Mouse (Mus musculus) forebrain, embryonic 13.5 days (tissue): ENCODE data around the gene Myo16. TPM values are rescaled to one million over a fixed set of nuclear protein-coding genes. Genes with fewer than 3 reads are reported as not detected.

Experiments used
- ATAC-seq: fragments of 200-750 bp; cut with Nextera tagmentation; 2 replicates; pipeline ENCODE4 v1.8.0; 2017
- H3K27ac ChIP-seq: fragments of 300-500 bp; sonication (generic); 2 replicates; pipeline ENCODE4 v1.5.1; 2015; ENCODE audit warnings: inconsistent platforms, mild to moderate bottlenecking, moderate library complexity
- H3K27me3 ChIP-seq: fragments of 300-500 bp; sonication (generic); 2 replicates; pipeline ENCODE4 v1.6.1; 2015; ENCODE audit warnings: mild to moderate bottlenecking, inconsistent platforms
- H3K36me3 ChIP-seq: fragments of 300-500 bp; sonication (generic); 2 replicates; pipeline ENCODE4 v1.6.1; 2015; ENCODE audit warnings: mild to moderate bottlenecking, inconsistent platforms; ENCODE audit not compliant: poor library complexity, severe bottlenecking
- H3K4me1 ChIP-seq: fragments of 300-500 bp; sonication (generic); 2 replicates; pipeline ENCODE4 v1.6.1; 2015; ENCODE audit warnings: inconsistent platforms
- H3K4me2 ChIP-seq: fragments of 300-500 bp; sonication (generic); 2 replicates; pipeline ENCODE4 v1.6.1; 2015; ENCODE audit warnings: inconsistent platforms, mild to moderate bottlenecking, moderate library complexity
- H3K4me3 ChIP-seq: fragments of 300-500 bp; sonication (generic); 2 replicates; pipeline ENCODE4 v1.5.1; 2015; ENCODE audit warnings: mild to moderate bottlenecking, inconsistent platforms
- H3K9ac ChIP-seq: fragments of 300-500 bp; sonication (generic); 2 replicates; pipeline ENCODE4 v1.6.1; 2015; ENCODE audit warnings: mild to moderate bottlenecking, inconsistent platforms
- H3K9me3 ChIP-seq: fragments of 300-500 bp; sonication (generic); replicated peaks from 2 replicates; pipeline ENCODE4 v1.6.1; 2016; ENCODE audit warnings: inconsistent platforms
- WGBS: fragments of 180-500 bp; shearing (Covaris S2); methylation state at CpG from one replicate; pipeline ENCODE4 v1.1.7; 2015; 5-methylcytosine and 5-hydroxymethylcytosine counted together
- polyA plus RNA-seq: library from polyadenylated mRNA; unstranded; fragments of >200 nt; fragmentation: Nextera tagmentation; extraction: Ambion mirVana; gene quantifications from 2 replicates; pipeline ENCODE4 v1.2.1, GENCODE M21; 2015

Gene Myo16
- 2.0 and 2.6 TPM in 2 replicates for polyA plus RNA-seq

GRCm38 (mm10) chr8:10153611-10154438 is at the start of gene Myo16:
Myo16 (plus strand) TSS chr8:10153911.
- H3K9me3 ChIP-seq: no peaks in the 10 kb centered on the region
- H3K4me3 ChIP-seq: peak within 1 kb of the TSS; percentile 63
- H3K4me2 ChIP-seq: peak within 1 kb of the TSS; percentile 76
- H3K4me1 ChIP-seq: peaks cover 21% of the 10 kb centered on the region
- H3K27ac ChIP-seq: no peak within 1 kb of the TSS
- H3K27me3 ChIP-seq: peaks cover 4% of the 10 kb centered on the region; the same call in 1 of the 2 replicates
- no peaks in the 10 kb centered on the region for H3K36me3 ChIP-seq
- peak within 1 kb of the TSS; percentile 76 for H3K9ac ChIP-seq
- WGBS: under 1% methylated on average over 59 of the region's 61 CpGs
- ATAC-seq: peak; percentile 93

GRCm38 (mm10) chr8:10108516-10109271 is 45.0 kb upstream of the Myo16 start:
- H3K4me1 ChIP-seq: no peaks in the 10 kb centered on the region
- WGBS: 93% methylated on average over 8 of the region's 8 CpGs
- ATAC-seq: no peak
- H3K4me3 ChIP-seq: no peak overlapping the region
- H3K4me2 ChIP-seq: no peak overlapping the region
- H3K9ac ChIP-seq: no peak overlapping the region
- H3K27me3 ChIP-seq: no peaks in the 10 kb centered on the region
- no peaks in the 10 kb centered on the region for H3K36me3 ChIP-seq
- no peak overlapping the region for H3K27ac ChIP-seq
- H3K9me3 ChIP-seq: no peaks in the 10 kb centered on the region

GRCm38 (mm10) chr8:10122749-10123148 is 31.0 kb upstream of the Myo16 start:
- Histone ChIP-seq H3K9me3 (no peaks in the 10 kb centered on the region), H3K27me3 (no peaks in the 10 kb centered on the region), H3K4me3 (no peak overlapping the region), H3K27ac (no peak overlapping the region), H3K36me3 (no peaks in the 10 kb centered on the region), H3K4me2 (no peak overlapping the region), H3K9ac (no peak overlapping the region), H3K4me1 (peaks cover 12% of the 10 kb centered on the region)
- no peak for ATAC-seq
- WGBS: 76% methylated on average over 5 of the region's 5 CpGs

- Histone ChIP-seq H3K4me1 (peaks cover 12% of the 10 kb centered on the region), H3K9ac (no peak overlapping the region), H3K4me2 (no peak overlapping the region), H3K9me3 (no peaks in the 10 kb centered on the region), H3K27me3 (no peaks in the 10 kb centered on the region), H3K27ac (no peak overlapping the region), H3K4me3 (no peak overlapping the region), H3K36me3 (no peaks in the 10 kb centered on the region)
- 65% methylated on average over 2 of the region's 2 CpGs for WGBS
- peak; percentile 45; the same call in 1 of the 2 replicates for ATAC-seq
Observed at GRCm38 (mm10) chr8:10123412-10123811, 30.3 kb upstream of the Myo16 start.

GRCm38 (mm10) chr8:10125684-10126083 is 28.0 kb upstream of the Myo16 start:
- no peak for ATAC-seq
- Histone ChIP-seq H3K27me3 (no peaks in the 10 kb centered on the region), H3K27ac (no peak overlapping the region), H3K36me3 (no peaks in the 10 kb centered on the region), H3K4me3 (no peak overlapping the region), H3K9ac (no peak overlapping the region), H3K4me1 (peaks cover 20% of the 10 kb centered on the region), H3K4me2 (no peak overlapping the region), H3K9me3 (no peaks in the 10 kb centered on the region)
- WGBS: 81% methylated on average over 4 of the region's 4 CpGs

- Histone ChIP-seq H3K9ac (no peak overlapping the region), H3K27ac (no peak overlapping the region), H3K4me2 (peak overlapping the region; percentile 27; the same call in 1 of the 2 replicates), H3K36me3 (no peaks in the 10 kb centered on the region), H3K4me1 (peaks cover 16% of the 10 kb centered on the region), H3K27me3 (no peaks in the 10 kb centered on the region), H3K9me3 (0 out of 2 replicates have a peak, but pooled peaks cover 6% of the 10 kb centered on the region), H3K4me3 (no peak overlapping the region)
- 20% methylated on average over 15 of the region's 15 CpGs for WGBS
- peak; percentile 92 for ATAC-seq
Observed at GRCm38 (mm10) chr8:10130513-10131414, 22.9 kb upstream of the Myo16 start.

- H3K4me3 ChIP-seq: no peak overlapping the region
- 0 out of 2 replicates have a peak, but pooled peaks cover 4% of the 10 kb centered on the region for H3K9me3 ChIP-seq
- no peaks in the 10 kb centered on the region for H3K4me1 ChIP-seq
- H3K27ac ChIP-seq: no peak overlapping the region
- 39% methylated on average over 8 of the region's 8 CpGs for WGBS
- H3K4me2 ChIP-seq: no peak overlapping the region
- ATAC-seq: no peak
- no peak overlapping the region for H3K9ac ChIP-seq
- H3K27me3 ChIP-seq: no peaks in the 10 kb centered on the region
- no peaks in the 10 kb centered on the region for H3K36me3 ChIP-seq
Observed at GRCm38 (mm10) chr8:10139536-10139935, 14.2 kb upstream of the Myo16 start.

- H3K4me3 ChIP-seq: no peak overlapping the region
- no peaks in the 10 kb centered on the region for H3K4me1 ChIP-seq
- H3K36me3 ChIP-seq: no peaks in the 10 kb centered on the region
- no peaks in the 10 kb centered on the region for H3K9me3 ChIP-seq
- no peak overlapping the region for H3K4me2 ChIP-seq
- ATAC-seq: no peak
- 93% methylated on average over 10 of the region's 10 CpGs for WGBS
- no peaks in the 10 kb centered on the region for H3K27me3 ChIP-seq
- no peak overlapping the region for H3K27ac ChIP-seq
- H3K9ac ChIP-seq: no peak overlapping the region
Observed at GRCm38 (mm10) chr8:10143961-10144360, 9.8 kb upstream of the Myo16 start.

GRCm38 (mm10) chr8:10151692-10152247 is 1.9 kb upstream of the Myo16 start:
- 77% methylated on average over 6 of the region's 6 CpGs for WGBS
- peaks cover 21% of the 10 kb centered on the region for H3K4me1 ChIP-seq
- H3K36me3 ChIP-seq: no peaks in the 10 kb centered on the region
- no peaks in the 10 kb centered on the region for H3K9me3 ChIP-seq
- H3K4me2 ChIP-seq: no peak overlapping the region
- H3K9ac ChIP-seq: no peak overlapping the region
- H3K27ac ChIP-seq: no peak overlapping the region
- H3K4me3 ChIP-seq: no peak overlapping the region
- no peak for ATAC-seq
- H3K27me3 ChIP-seq: peaks cover 4% of the 10 kb centered on the region; the same call in 1 of the 2 replicates

GRCm38 (mm10) chr8:10154439-10154745 is 681 bp downstream of the Myo16 start:
- Histone ChIP-seq H3K9me3 (no peaks in the 10 kb centered on the region), H3K27ac (no peak overlapping the region), H3K27me3 (peaks cover 4% of the 10 kb centered on the region; the same call in 1 of the 2 replicates), H3K36me3 (no peaks in the 10 kb centered on the region), H3K4me2 (peak overlapping the region; percentile 76), H3K4me1 (peaks cover 21% of the 10 kb centered on the region), H3K9ac (peak overlapping the region; percentile 76), H3K4me3 (peak overlapping the region; percentile 63)
- 6% methylated on average over 4 of the region's 4 CpGs for WGBS
- ATAC-seq: no peak

- peaks cover 4% of the 10 kb centered on the region; the same call in 1 of the 2 replicates for H3K27me3 ChIP-seq
- no peak overlapping the region for H3K9ac ChIP-seq
- no peaks in the 10 kb centered on the region for H3K9me3 ChIP-seq
- H3K4me1 ChIP-seq: peaks cover 21% of the 10 kb centered on the region
- 95% methylated on average over 16 of the region's 16 CpGs for WGBS
- no peaks in the 10 kb centered on the region for H3K36me3 ChIP-seq
- no peak overlapping the region for H3K27ac ChIP-seq
- H3K4me3 ChIP-seq: peak overlapping the region; percentile 63
- no peak for ATAC-seq
- H3K4me2 ChIP-seq: peak overlapping the region; percentile 76
Observed at GRCm38 (mm10) chr8:10155075-10155474, 1.4 kb downstream of the Myo16 start.
